Mouse (Mus musculus): ENCODE results near the gene Shisal2a. TPM values are rescaled to one million over a fixed set of nuclear protein-coding genes. Genes with fewer than 3 reads are reported as not detected.

Gene Shisal2a
- polyA plus RNA-seq (2012; rRNA removed) (0.14 and 0.20 TPM in 2 replicates), polyA plus RNA-seq (2014; fragmentation: Nextera tagmentation; extraction: Ambion mirVana) (0.29 TPM in 1 of 2 replicates, not detected in the other)

GRCm38 (mm10) chr4:108383183-108383714 is at the start of gene Shisal2a:
TSS of gene Shisal2a (minus strand) at chr4:108383349.
- WGBS (ENCODE audit: insufficient replicate concordance), result 1% methylated on average over 55 of the region's 55 CpGs
- Histone ChIP-seq H3K27me3 (ENCODE audit: control insufficient read depth, insufficient read depth, low read length) (peaks cover 23% of the 10 kb centered on the region), H3K36me3 (replicated peaks; ENCODE audit: control insufficient read depth, insufficient read depth, low read depth) (no peaks in the 10 kb centered on the region), H3K4me2 (ENCODE audit: low read depth) (peak within 1 kb of the TSS; percentile 58), H3K4me1 (replicated peaks; ENCODE audit: control insufficient read depth in 2 of 2, insufficient read depth in 2 of 2, low read length in 1 of 2) (peaks cover 0 to 2% of the 10 kb centered on the region in 2 experiments; a peak in 1 of 4 replicates), H3K9me3 (ENCODE audit: control insufficient read depth, low read length) (no peaks in the 10 kb centered on the region), H3K9ac (replicated peaks) (no peak within 1 kb of the TSS), H3K4me3 (ENCODE audit: insufficient read depth in 1 of 2, low read depth in 2 of 2, low read length in 2 of 2) (peak within 1 kb of the TSS; percentile 24 to 33), H3K27ac (no peak within 1 kb of the TSS)
- ATAC-seq (ENCODE audit: insufficient read depth) (no peak), DNase-seq (ENCODE audit: low read depth in 3 of 3, low spot score in 3 of 3) (no peak)
- TF ChIP-seq EP300 (IDR thresholded peaks at IDR 0.05; ENCODE audit: low read depth) (no peak), CTCF (IDR thresholded peaks at IDR 0.05; ENCODE audit: low read depth) (no peak)

- Histone ChIP-seq H3K4me2 (ENCODE audit: low read depth) (no peak overlapping the region), H3K9me3 (ENCODE audit: control insufficient read depth, low read length) (no peaks in the 10 kb centered on the region), H3K9ac (replicated peaks) (no peak overlapping the region), H3K27me3 (ENCODE audit: control insufficient read depth, insufficient read depth, low read length) (no peaks in the 10 kb centered on the region; the same call in 1 of the 2 replicates), H3K27ac (no peak overlapping the region), H3K4me3 (ENCODE audit: insufficient read depth in 1 of 2, low read depth in 2 of 2, low read length in 2 of 2) (no peak overlapping the region), H3K4me1 (replicated peaks; ENCODE audit: control insufficient read depth in 2 of 2, insufficient read depth in 2 of 2, low read length in 1 of 2) (peaks cover 3 to 12% of the 10 kb centered on the region in 2 experiments; a peak in 3 of 4 replicates), H3K36me3 (replicated peaks; ENCODE audit: control insufficient read depth, insufficient read depth, low read depth) (no peaks in the 10 kb centered on the region)
- WGBS (ENCODE audit: insufficient replicate concordance), result 28% methylated on average over 2 of the region's 2 CpGs
- DNase-seq (ENCODE audit: low read depth in 3 of 3, low spot score in 3 of 3), result no peak
- ATAC-seq (ENCODE audit: insufficient read depth), result no peak
- no peak for TF ChIP-seq EP300 (IDR thresholded peaks at IDR 0.05; ENCODE audit: low read depth)
- TF ChIP-seq CTCF (IDR thresholded peaks at IDR 0.05; ENCODE audit: low read depth), result no peak
Observed at GRCm38 (mm10) chr4:108431561-108431936, 48.4 kb upstream of the Shisal2a start.

- no peak for DNase-seq (ENCODE audit: low read depth in 3 of 3, low spot score in 3 of 3)
- H3K27ac ChIP-seq, result no peak overlapping the region
- no peak overlapping the region for H3K9ac ChIP-seq (replicated peaks)
Observed at GRCm38 (mm10) chr4:108430656-108431560, 47.8 kb upstream of the Shisal2a start.

DNA sequence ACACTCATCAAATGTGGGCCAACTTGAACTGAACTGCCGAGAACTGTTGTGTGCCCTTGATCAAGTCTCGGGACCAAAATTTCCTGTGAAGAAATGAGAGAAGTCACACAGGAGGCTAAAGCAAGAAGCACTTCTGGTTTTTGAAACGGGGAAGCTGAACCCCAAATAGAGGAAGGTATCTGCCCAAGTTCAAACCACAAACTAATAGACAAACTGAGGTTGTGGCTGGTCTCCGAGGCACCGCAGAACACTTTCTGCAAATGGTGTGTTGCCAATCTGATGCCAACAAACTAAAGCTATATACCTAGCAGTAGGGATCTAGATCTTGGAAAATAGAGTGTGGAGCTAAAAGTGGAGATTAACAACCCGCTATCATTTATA is 45.2 kb upstream of the Shisal2a start:
- TF ChIP-seq EP300 (IDR thresholded peaks at IDR 0.05; ENCODE audit: low read depth), result no peak
- no peak for TF ChIP-seq CTCF (IDR thresholded peaks at IDR 0.05; ENCODE audit: low read depth)

More at GRCm38 (mm10) chr4:108430656-108431560, 47.8 kb upstream of the Shisal2a start:
- ATAC-seq (ENCODE audit: insufficient read depth), result no peak
- 48% methylated on average over 4 of the region's 4 CpGs for WGBS (ENCODE audit: insufficient replicate concordance)
- Histone ChIP-seq H3K36me3 (replicated peaks; ENCODE audit: control insufficient read depth, insufficient read depth, low read depth) (no peaks in the 10 kb centered on the region), H3K4me2 (ENCODE audit: low read depth) (no peak overlapping the region), H3K4me3 (ENCODE audit: insufficient read depth in 1 of 2, low read depth in 2 of 2, low read length in 2 of 2) (no peak overlapping the region), H3K27me3 (ENCODE audit: control insufficient read depth, insufficient read depth, low read length) (no peaks in the 10 kb centered on the region; the same call in 1 of the 2 replicates), H3K9me3 (ENCODE audit: control insufficient read depth, low read length) (no peaks in the 10 kb centered on the region), H3K4me1 (replicated peaks; ENCODE audit: control insufficient read depth in 2 of 2, insufficient read depth in 2 of 2, low read length in 1 of 2) (peaks cover 3 to 15% of the 10 kb centered on the region in 2 experiments; a peak in 3 of 4 replicates)
- TF ChIP-seq CTCF (IDR thresholded peaks at IDR 0.05; ENCODE audit: low read depth) (no peak), EP300 (IDR thresholded peaks at IDR 0.05; ENCODE audit: low read depth) (no peak)

More for the DNA sequence above, 45.2 kb upstream of the Shisal2a start:
- Histone ChIP-seq H3K4me1 (replicated peaks; ENCODE audit: control insufficient read depth in 2 of 2, insufficient read depth in 2 of 2, low read length in 1 of 2) (peaks cover 3 to 15% of the 10 kb centered on the region in 2 experiments; a peak in 3 of 4 replicates), H3K9me3 (ENCODE audit: control insufficient read depth, low read length) (no peaks in the 10 kb centered on the region), H3K36me3 (replicated peaks; ENCODE audit: control insufficient read depth, insufficient read depth, low read depth) (no peaks in the 10 kb centered on the region), H3K9ac (replicated peaks) (no peak overlapping the region), H3K4me3 (ENCODE audit: insufficient read depth in 1 of 2, low read depth in 2 of 2, low read length in 2 of 2) (no peak overlapping the region), H3K27me3 (ENCODE audit: control insufficient read depth, insufficient read depth, low read length) (no peaks in the 10 kb centered on the region; the same call in 1 of the 2 replicates), H3K4me2 (ENCODE audit: low read depth) (no peak overlapping the region), H3K27ac (no peak overlapping the region)
- DNase-seq (ENCODE audit: low read depth in 3 of 3, low spot score in 3 of 3), result no peak
- no peak for ATAC-seq (ENCODE audit: insufficient read depth)
- 22% methylated on average over 6 of the region's 6 CpGs for WGBS (ENCODE audit: insufficient replicate concordance)

Measured in liver, embryonic 14.5 days (tissue).